Mouse (Mus musculus) 3134 (cell line): ENCODE data around the gene Vdac1.
A peak's percentile ranks its signal among the peaks of the same experiment; 100 is the strongest.

Source experiments
- DNase-seq: peaks from one replicate; pipeline ENCODE4 v3.0.0-alpha.2; 2011; ENCODE audit warnings: low spot score; ENCODE audit not compliant: insufficient read length; ENCODE audit errors: extremely low read depth

The Vdac1 gene

GRCm38 (mm10) chr11:52405196-52405688 is 44.6 kb downstream of the Vdac1 start:
- DNase-seq = no peak

- no peak for DNase-seq
Observed at GRCm38 (mm10) chr11:52409316-52409715, 48.7 kb downstream of the Vdac1 start.

DNA sequence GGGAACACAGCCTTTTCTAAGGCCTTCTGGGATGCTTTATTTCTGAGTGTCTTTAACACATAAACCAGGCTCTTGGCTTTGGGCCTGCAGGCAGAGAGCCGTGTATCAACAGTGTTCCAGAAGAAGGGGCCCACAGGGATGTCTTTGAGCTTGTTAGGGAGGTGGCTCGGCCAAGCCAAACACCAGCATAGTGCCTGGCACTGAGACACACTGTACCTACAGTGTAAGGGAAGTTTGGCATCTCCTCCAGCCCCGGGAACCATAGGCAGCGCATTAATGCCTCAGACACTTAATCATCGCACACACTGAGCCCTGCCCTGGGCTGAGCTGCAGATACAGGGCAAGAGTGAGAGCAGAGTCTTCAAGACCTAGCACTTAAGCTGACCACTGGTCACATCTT is 57.7 kb downstream of the Vdac1 start:
- DNase-seq = peak; percentile 61

DNA sequence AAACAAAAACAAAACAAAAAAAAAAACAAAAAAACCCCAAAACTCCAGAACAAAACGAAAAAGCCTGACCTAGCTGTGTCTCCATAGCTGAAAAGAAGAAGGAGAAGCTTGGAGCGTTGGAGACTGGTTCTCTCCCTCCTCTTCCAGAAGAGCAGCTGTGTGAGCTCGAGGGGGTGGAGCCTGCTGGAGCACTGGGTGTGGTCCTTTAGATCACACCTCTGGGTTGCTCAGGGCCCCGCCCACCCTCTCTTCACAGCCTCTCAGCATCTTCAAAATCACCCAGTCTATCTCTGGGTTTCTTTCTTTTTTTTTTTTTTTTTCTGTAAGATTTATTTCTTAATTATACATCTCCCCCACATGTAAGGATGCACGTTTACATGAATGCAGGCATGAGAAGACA is 58.6 kb downstream of the Vdac1 start:
- peak; percentile 34 for DNase-seq

DNA sequence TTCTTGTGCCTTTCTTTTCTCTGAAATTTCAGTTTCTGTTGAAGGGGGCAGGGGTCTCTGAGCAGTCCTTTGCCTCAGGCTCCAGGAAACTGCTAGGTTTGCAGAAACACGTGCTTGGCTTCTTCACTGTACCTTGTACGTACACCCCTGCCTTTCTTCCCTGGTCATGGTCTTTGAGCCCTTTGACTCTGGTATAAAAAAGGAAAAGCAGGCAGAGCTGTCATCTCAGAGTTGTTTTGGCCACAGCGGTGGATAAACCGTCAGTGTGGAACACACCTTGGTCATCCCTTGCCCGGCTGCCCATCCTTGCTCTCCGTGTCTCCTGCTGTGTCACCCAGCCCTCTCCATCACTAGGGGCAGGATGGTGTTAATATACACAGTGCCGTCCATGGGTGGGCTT is 59.2 kb downstream of the Vdac1 start:
- DNase-seq = no peak

- no peak for DNase-seq
Observed at GRCm38 (mm10) chr11:52420296-52421052, 59.8 kb downstream of the Vdac1 start.

GRCm38 (mm10) chr11:52421053-52421778 is 60.6 kb downstream of the Vdac1 start:
- DNase-seq = no peak

GRCm38 (mm10) chr11:52429440-52429839 is 68.8 kb downstream of the Vdac1 start:
- DNase-seq = no peak

DNA sequence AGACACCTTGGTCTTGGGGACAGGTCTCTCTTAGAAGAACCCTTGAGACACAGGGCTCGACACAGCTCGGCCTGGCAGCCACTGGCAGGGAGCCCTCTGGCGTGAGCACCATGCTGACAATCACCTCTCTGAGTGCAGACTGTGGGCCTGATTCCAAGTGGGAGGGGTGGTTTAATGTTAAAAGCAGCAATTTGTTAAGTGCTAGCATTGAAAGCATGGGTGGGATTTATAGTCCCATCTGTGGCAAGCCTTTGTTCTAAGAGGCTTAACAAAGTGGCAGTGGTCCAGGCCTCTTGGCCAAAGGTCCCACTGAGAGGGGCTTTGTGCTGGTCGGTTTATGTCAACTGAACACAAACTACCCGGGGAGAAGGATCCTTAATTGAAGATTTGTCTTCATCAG is 70.9 kb downstream of the Vdac1 start:
- peak; percentile 34 for DNase-seq

DNA sequence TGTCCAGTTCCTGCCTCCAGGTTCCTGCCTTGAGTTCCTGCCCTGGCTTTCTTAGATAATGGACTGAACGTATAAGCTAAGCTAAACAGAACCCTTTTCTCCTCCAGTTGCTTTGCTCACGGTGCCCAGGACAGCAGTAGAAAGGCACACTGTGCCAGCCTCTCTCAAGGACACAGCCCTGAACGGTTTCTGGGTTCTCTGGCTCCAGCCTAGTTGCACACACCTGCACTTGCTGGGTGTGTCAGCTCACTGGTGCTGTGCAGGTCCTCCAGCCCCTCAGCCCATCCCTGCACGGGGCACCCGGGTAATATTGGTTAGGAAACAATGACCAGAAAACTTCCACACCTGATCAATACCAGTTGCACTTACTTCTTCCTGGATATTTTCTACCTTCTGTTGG is 71.5 kb downstream of the Vdac1 start:
- no peak for DNase-seq

- peak; percentile 70 for DNase-seq
Observed at GRCm38 (mm10) chr11:52433076-52433796, 72.6 kb downstream of the Vdac1 start.

GRCm38 (mm10) chr11:52433797-52434195 is 73.1 kb downstream of the Vdac1 start:
- no peak for DNase-seq

DNA sequence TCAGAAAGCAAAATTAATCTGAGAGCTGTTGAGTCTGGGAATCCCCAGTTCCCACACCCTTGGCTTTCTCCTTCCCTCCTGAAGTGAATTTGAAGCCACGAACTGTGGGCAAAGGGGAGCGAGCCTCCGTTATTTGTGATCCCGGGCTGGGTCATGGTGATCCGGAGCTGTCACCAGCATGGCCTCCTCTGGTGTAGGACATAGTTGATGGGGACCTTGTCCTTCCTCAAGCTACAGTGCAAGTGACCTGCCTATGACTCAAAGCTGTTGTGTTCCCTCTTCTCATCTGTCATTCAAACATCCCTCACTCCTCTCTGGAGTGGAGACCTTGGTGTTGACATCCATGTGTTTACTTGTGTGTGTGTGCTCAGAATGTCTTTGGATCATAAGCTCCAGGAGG is 74.8 kb downstream of the Vdac1 start:
- no peak for DNase-seq

- DNase-seq = no peak
Observed at GRCm38 (mm10) chr11:52437123-52437522, 76.5 kb downstream of the Vdac1 start.
